Comparison of ENCODE assay signal across 28 mouse cellular contexts in genomic region chr10:117438614-117439193, GRCm38 (mm10).
"Had no signal": no experiment of that assay in that cellular context is flagged by ENCODE, and none has a peak within 500 bp of the region (broad histone marks: within the 10 kb centered on the region; RNA-seq: fewer than 3 reads in every experiment).

No protein-coding gene starts in this region.

- DNase-seq: left cerebral cortex, postnatal 4 days; liver; liver, embryonic 13.5 days; liver, postnatal 0 days; lung, adult 18-20 months; lung, adult 2 months; lung, embryonic 14.5 days; lung, postnatal 10 days; lung, postnatal 14 days; lung, postnatal 36 days; lung, postnatal 4 days; midbrain, embryonic 14.5 days had no signal

- H3K27me3 ChIP-seq: limb, embryonic 15.5 days; liver, embryonic 12.5 days; liver, embryonic 13.5 days; megakaryocyte, embryonic 14.5 days had no signal

- H3K4me3 ChIP-seq: left cerebral cortex, adult 2 months; limb, embryonic 10.5 days; limb, embryonic 12.5 days; limb, embryonic 13.5 days; limb, embryonic 15.5 days; liver, embryonic 12.5 days; liver, embryonic 13.5 days; liver, embryonic 15.5 days; lung, embryonic 15.5 days; megakaryocyte, embryonic 14.5 days; midbrain, embryonic 10.5 days; midbrain, embryonic 12.5 days; midbrain, embryonic 13.5 days; midbrain, embryonic 15.5 days; myocyte had no signal

- H3K36me3 ChIP-seq: limb, embryonic 10.5 days; limb, embryonic 12.5 days; limb, embryonic 13.5 days; limb, embryonic 15.5 days; liver, embryonic 12.5 days; liver, embryonic 13.5 days; liver, embryonic 15.5 days; lung, embryonic 15.5 days; midbrain, embryonic 10.5 days; midbrain, embryonic 12.5 days; midbrain, embryonic 13.5 days; midbrain, embryonic 15.5 days had no signal

- H3K27ac ChIP-seq: limb, embryonic 10.5 days; limb, embryonic 12.5 days; limb, embryonic 13.5 days; limb, embryonic 15.5 days; liver, embryonic 12.5 days; liver, embryonic 13.5 days; liver, embryonic 14.5 days; liver, embryonic 15.5 days; lung, embryonic 15.5 days; macrophage; midbrain, embryonic 10.5 days; midbrain, embryonic 12.5 days; midbrain, embryonic 13.5 days; midbrain, embryonic 15.5 days had no signal
